Mouse (Mus musculus): Measurements from ENCODE around the gene Gse1. TPM values are rescaled to one million over a fixed set of nuclear protein-coding genes. Genes with fewer than 3 reads are reported as not detected.

Gene Gse1
- total and polyA plus RNA-seq, 3 experiments = 23.6 to 128 (median 66.9) TPM

DNA sequence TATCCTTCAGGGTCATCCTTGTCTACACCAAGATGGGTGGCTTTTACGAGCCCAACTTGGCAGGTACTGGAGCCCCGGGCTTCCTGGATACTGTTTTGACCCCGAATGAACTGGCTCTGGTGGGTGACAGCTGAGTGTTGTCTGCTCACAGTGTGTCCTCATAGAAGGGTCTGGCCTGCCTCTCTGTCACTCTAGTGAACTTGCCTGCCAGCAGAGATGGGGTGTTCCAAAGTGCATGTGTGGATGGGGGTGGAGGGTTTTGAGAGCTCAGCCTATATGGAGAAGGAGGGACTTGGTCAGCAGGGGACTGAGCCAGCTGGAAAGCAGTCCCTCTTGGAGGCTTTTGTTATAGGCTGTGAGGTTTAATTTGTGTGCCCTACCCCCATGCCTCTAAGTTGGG lies 25.7 kb upstream of the Gse1 start:
- no peak overlapping the region for H3K9ac ChIP-seq (ENCODE audit: control insufficient read depth, low read depth, low read length, poor library complexity, severe bottlenecking)
- peaks cover 0 to 4% of the 10 kb centered on the region in 2 experiments; a peak in 2 of 4 replicates for H3K27me3 ChIP-seq (ENCODE audit: control insufficient read depth in 1 of 2, insufficient read depth in 2 of 2, low read length in 2 of 2)
- TF ChIP-seq TBP (IDR thresholded peaks at IDR 0.05; ENCODE audit: low read depth, low read length) (no peak), ZKSCAN1 (IDR thresholded peaks at IDR 0.05; ENCODE audit: low read depth, low read length) (no peak), ELF1 (IDR thresholded peaks at IDR 0.05; ENCODE audit: low read depth, low read length) (no peak), RCOR1 (IDR thresholded peaks at IDR 0.05; ENCODE audit: low read depth, low read length) (no peak), MYC (IDR thresholded peaks at IDR 0.05; ENCODE audit: low read depth, low read length) (no peak), USF2 (IDR thresholded peaks at IDR 0.05; ENCODE audit: borderline replicate concordance in 1 of 2, insufficient read depth in 1 of 2, low read depth in 1 of 2, low read length in 2 of 2) (no peak), MAZ (IDR thresholded peaks at IDR 0.05; ENCODE audit: low read depth, low read length) (no peak), MXI1 (IDR thresholded peaks at IDR 0.05; ENCODE audit: low read depth, low read length) (no peak), NELFE (IDR thresholded peaks at IDR 0.05; ENCODE audit: low read depth, low read length) (no peak), ZMIZ1 (IDR thresholded peaks at IDR 0.05; ENCODE audit: low read depth, low read length) (no peak), KAT2A (conservative IDR thresholded peaks at IDR 0.05; ENCODE audit: low read depth, low read length) (no peak), MAX (IDR thresholded peaks at IDR 0.05; ENCODE audit: low read length) (no peak), SIN3A (IDR thresholded peaks at IDR 0.05; ENCODE audit: low read length) (no peak)
- no peaks in the 10 kb centered on the region for H3K9me3 ChIP-seq (replicated peaks; ENCODE audit: insufficient read depth, low read length)
- DNase-seq (ENCODE audit: low read depth, low spot score) = no peak
- no peaks in the 10 kb centered on the region for H3K79me2 ChIP-seq (ENCODE audit: control insufficient read depth, insufficient read depth, low read length, poor library complexity)
- no peaks in the 10 kb centered on the region for H3K4me1 ChIP-seq (ENCODE audit: control insufficient read depth in 1 of 2, insufficient read depth in 2 of 2, low read length in 2 of 2)
- H3K36me3 ChIP-seq (ENCODE audit: control insufficient read depth in 1 of 2, insufficient read depth in 2 of 2, low read length in 2 of 2) = no peaks in the 10 kb centered on the region
- H3K27ac ChIP-seq (ENCODE audit: control insufficient read depth, low read depth, low read length) = no peak overlapping the region
- H3K4me3 ChIP-seq (ENCODE audit: control insufficient read depth in 1 of 2, insufficient read depth in 1 of 2, low read depth in 2 of 2, low read length in 2 of 2) = no peak overlapping the region

DNA sequence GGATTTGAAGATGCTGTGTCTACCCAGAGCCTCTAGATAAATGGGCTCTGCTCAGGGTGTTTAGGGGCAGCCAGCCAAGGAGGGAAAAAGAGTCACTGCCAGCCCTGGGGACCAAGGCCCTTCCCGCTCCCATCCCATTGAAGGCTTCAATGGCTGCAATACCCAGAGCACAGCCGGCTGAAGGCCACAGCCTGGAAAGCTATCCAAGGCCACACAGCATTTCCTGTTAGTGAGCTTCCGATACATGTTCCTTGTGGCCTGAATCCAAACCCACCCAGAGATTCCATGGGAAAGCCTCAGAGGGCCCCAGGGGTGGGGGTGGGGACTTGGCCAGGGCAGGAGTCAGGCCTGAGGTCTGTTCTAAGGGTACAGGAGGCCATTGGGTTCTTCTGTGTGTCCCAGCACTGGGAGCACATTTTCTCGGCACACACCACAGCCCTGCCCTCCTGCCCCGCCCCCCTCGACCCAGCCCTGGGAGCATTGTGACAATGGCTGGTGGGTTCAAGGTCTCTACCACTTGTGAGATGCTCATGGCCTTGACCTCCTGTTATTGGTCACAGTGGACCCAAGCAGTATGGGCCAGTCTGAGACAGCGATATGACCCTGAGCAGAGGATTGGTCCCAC lies 23.4 kb upstream of the Gse1 start:
- no peak overlapping the region for H3K4me3 ChIP-seq (ENCODE audit: control insufficient read depth in 1 of 2, insufficient read depth in 1 of 2, low read depth in 2 of 2, low read length in 2 of 2)
- DNase-seq (ENCODE audit: low read depth, low spot score) = no peak
- H3K36me3 ChIP-seq (ENCODE audit: control insufficient read depth in 1 of 2, insufficient read depth in 2 of 2, low read length in 2 of 2) = no peaks in the 10 kb centered on the region
- H3K4me1 ChIP-seq (ENCODE audit: control insufficient read depth in 1 of 2, insufficient read depth in 2 of 2, low read length in 2 of 2) = no peaks in the 10 kb centered on the region
- H3K9ac ChIP-seq (ENCODE audit: control insufficient read depth, low read depth, low read length, poor library complexity, severe bottlenecking) = no peak overlapping the region
- H3K79me2 ChIP-seq (ENCODE audit: control insufficient read depth, insufficient read depth, low read length, poor library complexity) = no peaks in the 10 kb centered on the region
- no peaks in the 10 kb centered on the region for H3K9me3 ChIP-seq (replicated peaks; ENCODE audit: insufficient read depth, low read length)
- H3K27ac ChIP-seq (ENCODE audit: control insufficient read depth, low read depth, low read length) = no peak overlapping the region
- peaks cover 0 to 4% of the 10 kb centered on the region in 2 experiments; a peak in 2 of 4 replicates for H3K27me3 ChIP-seq (ENCODE audit: control insufficient read depth in 1 of 2, insufficient read depth in 2 of 2, low read length in 2 of 2)
- TF ChIP-seq RCOR1 (IDR thresholded peaks at IDR 0.05; ENCODE audit: low read depth, low read length) (no peak), SMC3 (IDR thresholded peaks at IDR 0.05; ENCODE audit: low read depth, low read length) (no peak), UBTF (IDR thresholded peaks at IDR 0.05; ENCODE audit: borderline replicate concordance, insufficient read depth, low read depth, low read length) (no peak), BHLHE40 (IDR thresholded peaks at IDR 0.05; ENCODE audit: borderline replicate concordance, low read depth, low read length) (no peak), NRF1 (IDR thresholded peaks at IDR 0.05; ENCODE audit: insufficient read depth, low read depth, low read length, poor library complexity, severe bottlenecking) (no peak), MAZ (IDR thresholded peaks at IDR 0.05; ENCODE audit: low read depth, low read length) (no peak), RAD21 (IDR thresholded peaks at IDR 0.05; ENCODE audit: low read depth, low read length) (no peak), KAT2A (conservative IDR thresholded peaks at IDR 0.05; ENCODE audit: low read depth, low read length) (no peak), USF1 (IDR thresholded peaks at IDR 0.05; ENCODE audit: low read depth, low read length) (no peak), E2F4 (IDR thresholded peaks at IDR 0.05; ENCODE audit: borderline replicate concordance, low read depth, low read length) (no peak), CHD2 (IDR thresholded peaks at IDR 0.05; ENCODE audit: low read length) (no peak), TCF12 (IDR thresholded peaks at IDR 0.05; ENCODE audit: low read depth, low read length) (no peak), GABPA (IDR thresholded peaks at IDR 0.05; ENCODE audit: low read depth, low read length) (no peak), NELFE (IDR thresholded peaks at IDR 0.05; ENCODE audit: low read depth, low read length) (no peak)

Data from MEL (cell line).